Mouse (Mus musculus): ENCODE measurements around the gene Srsf10. TPM values are rescaled to one million over a fixed set of nuclear protein-coding genes. Genes with fewer than 3 reads are reported as not detected.

Srsf10 gene
- polyA plus RNA-seq, 1 experiment from 2014 or later = 67.6 TPM

DNA sequence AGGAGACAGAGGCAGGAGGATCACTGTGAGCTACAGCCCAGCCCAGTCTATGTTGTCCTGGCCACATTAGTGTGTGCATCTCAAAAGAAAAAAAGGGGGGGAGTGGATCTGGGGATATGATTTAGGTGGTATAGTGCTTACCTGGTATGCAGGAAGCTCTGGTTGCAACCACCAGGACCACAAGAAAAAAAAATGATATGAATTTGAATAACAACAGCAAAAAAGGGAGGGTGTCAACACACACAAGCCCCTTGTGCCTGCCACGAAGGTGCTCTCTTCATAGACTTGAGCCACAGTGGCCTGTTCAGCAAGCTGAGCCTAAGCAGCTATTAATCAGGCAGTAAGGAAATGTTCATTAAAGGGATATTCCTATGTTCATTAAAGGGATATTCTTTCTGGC is 49.3 kb downstream of the Srsf10 start:
- Histone ChIP-seq H3K9me3 (ENCODE audit: low read length) (no peaks in the 10 kb centered on the region), H3K4me2 (ENCODE audit: low read depth, low read length) (no peak overlapping the region), H3K4me3 (ENCODE audit: low read depth, low read length) (no peak overlapping the region), H3K9ac (replicated peaks) (no peak overlapping the region), H3K36me3 (replicated peaks; ENCODE audit: insufficient read depth, low read length) (no peaks in the 10 kb centered on the region), H3K27me3 (ENCODE audit: insufficient read depth, low read length) (no peaks in the 10 kb centered on the region), H3K4me1 (ENCODE audit: insufficient read depth) (0 out of 2 replicates have a peak, but pooled peaks cover 3% of the 10 kb centered on the region), H3K27ac (ENCODE audit: low read depth) (no peak overlapping the region)
- DNase-seq (no peak), ATAC-seq (no peak)
- 82% methylated on average over 1 of the region's 1 CpGs for WGBS (ENCODE audit: insufficient replicate concordance)
- TF ChIP-seq EP300 (IDR thresholded peaks at IDR 0.05; ENCODE audit: low read depth) = no peak
- TF ChIP-seq CTCF (IDR thresholded peaks at IDR 0.05; ENCODE audit: low read depth) = no peak

DNA sequence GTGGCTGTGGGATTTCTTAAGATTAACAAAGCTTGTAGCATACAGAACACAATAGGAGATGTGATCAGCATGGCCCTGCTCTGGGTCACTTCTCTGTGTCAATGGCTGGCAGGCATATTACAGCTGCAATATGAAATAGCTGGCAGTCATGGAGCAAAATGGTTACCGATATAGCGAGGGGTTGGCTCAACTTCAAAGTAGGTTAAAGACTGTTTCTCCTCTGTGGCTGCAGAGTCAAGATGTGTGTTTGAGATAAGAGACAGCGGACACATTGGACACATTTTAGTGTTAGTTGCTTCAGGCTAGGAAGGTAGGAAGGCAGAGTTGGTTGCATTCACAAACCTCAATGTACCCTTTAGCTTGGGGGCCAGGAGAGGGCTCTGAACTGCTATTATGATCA is 51.1 kb downstream of the Srsf10 start:
- H3K36me3 ChIP-seq (replicated peaks; ENCODE audit: insufficient read depth, low read length) = no peaks in the 10 kb centered on the region
- WGBS (ENCODE audit: insufficient replicate concordance) = 44% methylated on average over 3 of the region's 3 CpGs

DNA sequence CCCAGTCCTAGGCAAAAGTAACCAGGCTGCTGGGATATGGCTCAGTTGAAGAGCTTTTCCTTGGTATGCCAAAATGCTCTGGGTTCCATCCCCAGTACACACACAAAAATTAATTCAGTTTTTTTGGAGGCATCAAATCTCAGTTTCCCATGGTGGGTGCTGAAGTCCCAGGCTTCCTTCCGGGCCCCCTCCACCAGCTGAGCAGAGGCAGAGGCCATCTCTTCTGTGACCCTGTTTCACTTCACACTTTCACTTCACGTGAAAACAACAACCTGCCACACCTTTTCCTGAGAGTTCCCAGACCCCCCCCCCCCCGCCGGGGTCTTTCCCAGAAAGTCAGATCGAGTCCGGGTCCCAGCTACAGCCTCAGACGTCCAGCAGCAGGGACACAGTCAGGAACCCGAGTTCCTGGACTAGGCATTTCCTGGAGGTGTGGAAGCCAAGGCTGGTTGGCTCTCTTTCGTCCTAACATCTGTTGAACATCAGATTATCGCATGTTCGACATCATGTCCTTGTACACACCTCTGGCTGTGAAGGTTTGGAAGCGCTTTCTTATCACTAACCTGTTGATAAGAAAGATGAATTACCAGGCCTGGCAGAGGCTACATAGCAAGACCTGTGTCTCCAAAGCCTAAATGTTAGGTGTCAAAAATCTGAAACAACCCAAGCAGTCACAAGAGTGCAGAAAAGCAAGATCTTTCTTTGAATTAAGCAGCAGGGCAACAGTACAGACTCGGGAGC is 53.9 kb downstream of the Srsf10 start:
- no peak for DNase-seq
- ATAC-seq = no peak
- Histone ChIP-seq H3K9ac (replicated peaks) (no peak overlapping the region), H3K9me3 (ENCODE audit: low read length) (no peaks in the 10 kb centered on the region), H3K4me1 (ENCODE audit: insufficient read depth) (0 out of 2 replicates have a peak, but pooled peaks cover 7% of the 10 kb centered on the region), H3K27ac (ENCODE audit: low read depth) (no peak overlapping the region), H3K27me3 (ENCODE audit: insufficient read depth, low read length) (no peaks in the 10 kb centered on the region), H3K4me3 (ENCODE audit: low read depth, low read length) (no peak overlapping the region), H3K36me3 (replicated peaks; ENCODE audit: insufficient read depth, low read length) (no peaks in the 10 kb centered on the region), H3K4me2 (ENCODE audit: low read depth, low read length) (no peak overlapping the region)
- TF ChIP-seq CTCF (IDR thresholded peaks at IDR 0.05; ENCODE audit: low read depth) (no peak), EP300 (IDR thresholded peaks at IDR 0.05; ENCODE audit: low read depth) (no peak)
- WGBS (ENCODE audit: insufficient replicate concordance) = 42% methylated on average over 13 of the region's 13 CpGs

More for the DNA sequence above, 51.1 kb downstream of the Srsf10 start:
- no peaks in the 10 kb centered on the region for H3K27me3 ChIP-seq (ENCODE audit: insufficient read depth, low read length)
- H3K9ac ChIP-seq (replicated peaks) = no peak overlapping the region
- no peak overlapping the region for H3K4me3 ChIP-seq (ENCODE audit: low read depth, low read length)
- 0 out of 2 replicates have a peak, but pooled peaks cover 7% of the 10 kb centered on the region for H3K4me1 ChIP-seq (ENCODE audit: insufficient read depth)
- no peak for TF ChIP-seq CTCF (IDR thresholded peaks at IDR 0.05; ENCODE audit: low read depth)
- TF ChIP-seq EP300 (IDR thresholded peaks at IDR 0.05; ENCODE audit: low read depth) = peak; percentile 72
- no peak overlapping the region for H3K27ac ChIP-seq (ENCODE audit: low read depth)
- H3K9me3 ChIP-seq (ENCODE audit: low read length) = no peaks in the 10 kb centered on the region
- no peak overlapping the region for H3K4me2 ChIP-seq (ENCODE audit: low read depth, low read length)
- ATAC-seq (0 out of 2 replicates have a peak, but pooled peaks have one; percentile 15), DNase-seq (no peak)

DNA sequence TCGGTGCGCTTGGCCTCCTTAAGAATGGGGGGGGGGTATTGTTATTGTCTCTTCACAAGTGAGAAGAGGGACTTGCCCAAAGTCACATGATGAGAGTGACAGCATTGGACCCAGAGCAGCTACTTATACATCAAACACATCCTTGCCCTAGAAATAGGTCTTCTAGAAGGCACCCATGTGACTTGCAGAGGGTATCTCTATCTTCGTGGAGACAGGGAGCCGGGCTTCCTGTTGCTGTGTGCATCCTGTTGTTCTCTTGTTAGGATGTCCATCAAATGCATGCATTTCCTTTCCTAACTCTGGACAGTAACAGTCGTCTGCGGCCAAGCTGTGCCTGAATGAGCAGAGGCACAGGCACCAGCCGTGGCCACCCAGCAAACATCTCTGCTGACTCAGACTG is 56.0 kb downstream of the Srsf10 start:
- Histone ChIP-seq H3K4me3 (ENCODE audit: low read depth, low read length) (no peak overlapping the region), H3K27ac (ENCODE audit: low read depth) (peak overlapping the region; percentile 66)
- ATAC-seq = peak; percentile 74

DNA sequence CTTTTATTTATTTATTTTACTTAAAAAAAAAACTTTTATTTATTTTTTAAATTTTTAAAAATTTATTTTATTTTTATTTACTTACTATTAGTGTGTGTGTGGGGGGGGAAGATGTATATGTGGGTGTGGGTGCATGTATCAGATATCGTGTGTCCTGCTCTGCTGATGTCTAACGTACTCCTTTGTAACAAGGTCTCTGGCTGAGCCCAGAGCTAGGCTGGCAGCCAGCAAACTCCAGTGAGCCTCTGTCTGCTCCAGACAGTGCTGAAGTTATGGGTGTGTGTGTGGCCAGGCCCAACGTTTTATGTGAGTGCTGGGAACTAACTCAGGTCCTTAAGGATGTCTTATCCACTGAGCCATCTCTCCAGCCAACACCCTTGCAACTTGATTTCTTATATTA is 56.6 kb downstream of the Srsf10 start:
- no peaks in the 10 kb centered on the region for H3K27me3 ChIP-seq (ENCODE audit: insufficient read depth, low read length)
- ATAC-seq (no peak), DNase-seq (no peak)
- H3K9ac ChIP-seq (replicated peaks) = no peak overlapping the region
- TF ChIP-seq CTCF (IDR thresholded peaks at IDR 0.05; ENCODE audit: low read depth) (no peak), EP300 (IDR thresholded peaks at IDR 0.05; ENCODE audit: low read depth) (no peak)
- no peak overlapping the region for H3K4me3 ChIP-seq (ENCODE audit: low read depth, low read length)
- H3K4me2 ChIP-seq (ENCODE audit: low read depth, low read length) = no peak overlapping the region
- peaks cover 4% of the 10 kb centered on the region; the same call in 1 of the 2 replicates for H3K36me3 ChIP-seq (replicated peaks; ENCODE audit: insufficient read depth, low read length)
- 41% methylated on average over 3 of the region's 3 CpGs for WGBS (ENCODE audit: insufficient replicate concordance)
- peak overlapping the region; percentile 66; the same call in 1 of the 2 replicates for H3K27ac ChIP-seq (ENCODE audit: low read depth)
- H3K4me1 ChIP-seq (ENCODE audit: insufficient read depth) = 0 out of 2 replicates have a peak, but pooled peaks cover 7% of the 10 kb centered on the region
- H3K9me3 ChIP-seq (ENCODE audit: low read length) = no peaks in the 10 kb centered on the region

More for the DNA sequence above, 56.0 kb downstream of the Srsf10 start:
- no peak overlapping the region for H3K4me2 ChIP-seq (ENCODE audit: low read depth, low read length)
- DNase-seq = no peak
- H3K4me1 ChIP-seq (ENCODE audit: insufficient read depth) = 0 out of 2 replicates have a peak, but pooled peaks cover 7% of the 10 kb centered on the region
- H3K9ac ChIP-seq (replicated peaks) = no peak overlapping the region
- H3K36me3 ChIP-seq (replicated peaks; ENCODE audit: insufficient read depth, low read length) = no peaks in the 10 kb centered on the region
- 45% methylated on average over 7 of the region's 7 CpGs for WGBS (ENCODE audit: insufficient replicate concordance)
- TF ChIP-seq EP300 (IDR thresholded peaks at IDR 0.05; ENCODE audit: low read depth) (peak; percentile 48; the same call in 1 of the 2 replicates), CTCF (IDR thresholded peaks at IDR 0.05; ENCODE audit: low read depth) (no peak)
- no peaks in the 10 kb centered on the region for H3K9me3 ChIP-seq (ENCODE audit: low read length)
- H3K27me3 ChIP-seq (ENCODE audit: insufficient read depth, low read length) = no peaks in the 10 kb centered on the region

DNA sequence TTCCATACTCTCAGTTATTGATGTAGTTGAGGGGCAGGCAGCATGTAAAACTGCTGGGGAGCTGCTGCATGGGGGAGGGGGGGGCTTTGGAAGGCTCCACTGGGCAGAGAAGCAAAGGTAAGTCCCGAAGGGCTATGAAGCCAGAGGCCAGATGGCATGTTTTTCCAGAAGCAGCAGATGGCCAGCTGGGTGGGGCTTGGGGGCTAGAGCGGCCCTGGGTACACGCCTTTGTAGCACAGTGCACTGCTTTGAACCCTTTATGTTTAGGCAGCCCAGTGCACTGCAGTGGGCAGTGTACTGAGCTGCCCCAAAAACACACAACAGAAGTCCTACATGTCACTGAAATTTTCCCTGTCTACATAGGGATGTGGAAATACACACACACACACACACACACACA is 57.3 kb downstream of the Srsf10 start:
- TF ChIP-seq EP300 (IDR thresholded peaks at IDR 0.05; ENCODE audit: low read depth) (no peak), CTCF (IDR thresholded peaks at IDR 0.05; ENCODE audit: low read depth) (no peak)
- ATAC-seq (peak; percentile 41; the same call in 1 of the 2 replicates), DNase-seq (no peak)
- Histone ChIP-seq H3K27me3 (ENCODE audit: insufficient read depth, low read length) (no peaks in the 10 kb centered on the region), H3K27ac (ENCODE audit: low read depth) (no peak overlapping the region; the same call in 1 of the 2 replicates), H3K4me1 (ENCODE audit: insufficient read depth) (peaks cover 7% of the 10 kb centered on the region; the same call in 1 of the 2 replicates), H3K4me3 (ENCODE audit: low read depth, low read length) (peak overlapping the region; percentile 1; the same call in 1 of the 2 replicates), H3K9me3 (ENCODE audit: low read length) (no peaks in the 10 kb centered on the region), H3K9ac (replicated peaks) (no peak overlapping the region), H3K36me3 (replicated peaks; ENCODE audit: insufficient read depth, low read length) (peaks cover 4% of the 10 kb centered on the region; the same call in 1 of the 2 replicates), H3K4me2 (ENCODE audit: low read depth, low read length) (peak overlapping the region; percentile 14; the same call in 1 of the 2 replicates)
- 35% methylated on average over 3 of the region's 3 CpGs for WGBS (ENCODE audit: insufficient replicate concordance)
